Mouse (Mus musculus) limb, embryonic 14.5 days (tissue): ENCODE measurements around the gene Rnf130. TPM values are rescaled to one million over a fixed set of nuclear protein-coding genes. Genes with fewer than 3 reads are reported as not detected.

ENCODE experiments used
- ATAC-seq: fragments of 200-750 bp; cut with Nextera tagmentation; 2 replicates; pipeline ENCODE4 v1.8.0; 2017; ENCODE audit warnings: low read depth, moderate number of reproducible peaks, moderate TSS enrichment; ENCODE audit not compliant: low FRiP score
- DNase-seq: peaks from one replicate; pipeline ENCODE4 v3.0.0-alpha.2; 2015; ENCODE audit warnings: low spot score
- H3K27ac ChIP-seq: fragments of 300-500 bp; sonication (generic); replicated peaks from 2 replicates; pipeline ENCODE4 v1.5.1; 2014; ENCODE audit warnings: low read depth, mild to moderate bottlenecking, low read length, moderate library complexity, mixed read lengths
- H3K27me3 ChIP-seq: fragments of 300-500 bp; sonication (generic); 2 replicates; pipeline ENCODE4 v1.6.1; 2014; ENCODE audit warnings: low read length, mixed read lengths; ENCODE audit not compliant: control insufficient read depth, insufficient read depth
- H3K36me3 ChIP-seq: fragments of 300-500 bp; sonication (generic); 2 replicates; pipeline ENCODE4 v1.6.1; 2014; ENCODE audit warnings: mild to moderate bottlenecking, low read length, moderate library complexity, mixed read lengths; ENCODE audit not compliant: control insufficient read depth, insufficient read depth
- H3K4me1 ChIP-seq: fragments of 300-500 bp; sonication (generic); 2 replicates; pipeline ENCODE4 v1.6.1; 2014; ENCODE audit warnings: antibody characterized with exemption, low read length, mixed read lengths; ENCODE audit not compliant: control insufficient read depth, insufficient read depth
- H3K4me2 ChIP-seq: fragments of 300-500 bp; sonication (generic); replicated peaks from 2 replicates; pipeline ENCODE4 v1.6.1; 2014; ENCODE audit warnings: low read depth, mild to moderate bottlenecking, low read length, moderate library complexity; ENCODE audit not compliant: severe bottlenecking
- H3K4me3 ChIP-seq: fragments of 300-500 bp; sonication (generic); replicated peaks from 2 replicates; pipeline ENCODE4 v1.5.1; 2014; ENCODE audit warnings: low read length
- H3K9ac ChIP-seq: fragments of 300-500 bp; sonication (generic); 2 replicates; pipeline ENCODE4 v1.6.1; 2014; ENCODE audit warnings: mild to moderate bottlenecking, low read depth, low read length, moderate library complexity; ENCODE audit not compliant: severe bottlenecking
- H3K9me3 ChIP-seq: fragments of 300-500 bp; sonication (generic); 2 replicates; pipeline ENCODE4 v1.6.1; 2016; ENCODE audit warnings: low read length; ENCODE audit not compliant: control insufficient read depth
- POLR2A ChIP-seq: fragments of 200-500 bp; IDR thresholded peaks from 2 replicates; pipeline ENCODE4 v1.8.0; 2012; ENCODE audit warnings: inconsistent platforms, mild to moderate bottlenecking, moderate library complexity, borderline replicate concordance; ENCODE audit not compliant: insufficient read depth, insufficient read length; ENCODE audit errors: extremely low read depth
- WGBS: fragments of 180-500 bp; shearing (Covaris S2); extraction: QIAGEN DNeasy Blood & Tissue Kit; methylation state at CpG from one replicate; pipeline ENCODE4 v1.1.7; 2014; 5-methylcytosine and 5-hydroxymethylcytosine counted together
- polyA plus RNA-seq, 2 experiments: library from polyadenylated mRNA; depleted of rRNA in 1 of 2; stranded (reverse) in 1 of 2; unstranded in 1 of 2; fragments of >200 nt; fragmentation: Nextera tagmentation in 1 of 2; extraction: Ambion mirVana in 1 of 2; gene quantifications; 2 replicates each; pipeline versions ENCODE4 v1.2.1 to v1.2.3; 2012 to 2014

Rnf130 gene
- polyA plus RNA-seq, 2 experiments, result 56.7 to 90.3 TPM

- no peak for TF ChIP-seq POLR2A
- H3K4me1 ChIP-seq, result no peaks in the 10 kb centered on the region
- H3K27me3 ChIP-seq, result no peaks in the 10 kb centered on the region
- H3K27ac ChIP-seq, result no peak overlapping the region
- no peak for ATAC-seq
- no peak overlapping the region for H3K4me3 ChIP-seq
- no peak overlapping the region for H3K9ac ChIP-seq
- H3K36me3 ChIP-seq, result no peaks in the 10 kb centered on the region
- no peak overlapping the region for H3K4me2 ChIP-seq
- 79% methylated on average over 4 of the region's 4 CpGs for WGBS
- H3K9me3 ChIP-seq, result no peaks in the 10 kb centered on the region
- DNase-seq, result no peak
These were observed 11.8 kb downstream of the Rnf130 start for GRCm38 (mm10) chr11:50036781-50037460.

GRCm38 (mm10) chr11:50038757-50039156 lies 13.6 kb downstream of the Rnf130 start:
- H3K36me3 ChIP-seq, result no peaks in the 10 kb centered on the region
- no peak overlapping the region for H3K27ac ChIP-seq
- DNase-seq (no peak), ATAC-seq (no peak)
- H3K27me3 ChIP-seq, result no peaks in the 10 kb centered on the region
- no peaks in the 10 kb centered on the region for H3K9me3 ChIP-seq
- H3K4me1 ChIP-seq, result no peaks in the 10 kb centered on the region
- H3K9ac ChIP-seq, result no peak overlapping the region
- no peak overlapping the region for H3K4me2 ChIP-seq
- WGBS, result 92% methylated on average over 1 of the region's 1 CpGs
- H3K4me3 ChIP-seq, result no peak overlapping the region
- TF ChIP-seq POLR2A, result no peak

GRCm38 (mm10) chr11:50041148-50041547 lies 16.0 kb downstream of the Rnf130 start:
- no peak overlapping the region for H3K4me2 ChIP-seq
- no peaks in the 10 kb centered on the region for H3K27me3 ChIP-seq
- H3K27ac ChIP-seq, result no peak overlapping the region
- H3K4me3 ChIP-seq, result no peak overlapping the region
- no peaks in the 10 kb centered on the region for H3K9me3 ChIP-seq
- no peaks in the 10 kb centered on the region for H3K4me1 ChIP-seq
- TF ChIP-seq POLR2A, result no peak
- no peak overlapping the region for H3K9ac ChIP-seq
- DNase-seq, result no peak
- no peaks in the 10 kb centered on the region for H3K36me3 ChIP-seq
- 83% methylated on average over 3 of the region's 3 CpGs for WGBS
- no peak for ATAC-seq

GRCm38 (mm10) chr11:50042345-50042997 lies 17.3 kb downstream of the Rnf130 start:
- TF ChIP-seq POLR2A, result no peak
- no peak overlapping the region for H3K4me2 ChIP-seq
- ATAC-seq (no peak), DNase-seq (no peak)
- H3K4me1 ChIP-seq, result peaks cover under 1% of the 10 kb centered on the region; the same call in 1 of the 2 replicates
- WGBS, result 89% methylated on average over 4 of the region's 4 CpGs
- no peak overlapping the region for H3K27ac ChIP-seq
- H3K27me3 ChIP-seq, result no peaks in the 10 kb centered on the region
- H3K4me3 ChIP-seq, result no peak overlapping the region
- no peaks in the 10 kb centered on the region for H3K9me3 ChIP-seq
- no peak overlapping the region for H3K9ac ChIP-seq
- H3K36me3 ChIP-seq, result no peaks in the 10 kb centered on the region

GRCm38 (mm10) chr11:50044454-50044853 lies 19.3 kb downstream of the Rnf130 start:
- WGBS, result 95% methylated on average over 4 of the region's 4 CpGs
- DNase-seq, result no peak
- no peak for ATAC-seq
- Histone ChIP-seq H3K4me2 (no peak overlapping the region), H3K9ac (no peak overlapping the region), H3K4me1 (peaks cover 4% of the 10 kb centered on the region; the same call in 1 of the 2 replicates), H3K36me3 (no peaks in the 10 kb centered on the region), H3K4me3 (no peak overlapping the region), H3K27me3 (no peaks in the 10 kb centered on the region), H3K27ac (no peak overlapping the region), H3K9me3 (no peaks in the 10 kb centered on the region)
- TF ChIP-seq POLR2A, result no peak
